Mouse (Mus musculus): Measurements from ENCODE around the gene Olfr1223. TPM values are rescaled to one million over a fixed set of nuclear protein-coding genes. Genes with fewer than 3 reads are reported as not detected.
"Not testable (repeated sequence)": the region's sequence is repeated elsewhere in the genome, so short reads cannot be mapped to it uniquely, and the experiment has no call there.

Olfr1223 gene
- polyA plus RNA-seq (2012; rRNA removed): not detected in 2 replicates

DNA sequence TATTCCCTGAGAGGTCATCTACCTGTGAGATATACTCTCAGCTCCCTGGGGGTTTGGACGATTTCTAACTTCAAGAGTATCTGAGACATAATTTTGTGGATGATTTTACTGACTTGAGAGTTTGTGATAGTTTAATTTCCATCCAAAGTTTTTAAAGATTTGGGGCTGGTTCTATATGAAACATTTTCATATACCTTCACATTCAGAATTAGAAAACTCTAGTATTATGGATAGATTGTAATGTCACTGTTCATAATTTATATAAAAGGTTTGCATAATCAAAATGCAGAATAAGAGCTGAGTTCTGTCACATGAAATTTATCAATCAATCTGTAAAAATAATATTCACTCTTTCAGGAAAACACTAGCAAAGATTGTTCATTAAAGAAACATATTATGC, at the start of gene Olfr1223:
Gene Olfr1223, minus strand, starts transcription at position 101 of the 400 bp plus-strand sequence.
- TF ChIP-seq CTCF (IDR thresholded peaks at IDR 0.05; ENCODE audit: extremely low read depth, insufficient read length, insufficient replicate concordance, low read depth, low read length): no peak
- TF ChIP-seq POLR2A (IDR thresholded peaks at IDR 0.05; ENCODE audit: low read depth, low read length): no peak
- Histone ChIP-seq H3K4me1 (ENCODE audit: control insufficient read depth, insufficient read depth, insufficient read length, low read length) (no peaks in the 10 kb centered on the region), H3K27ac (ENCODE audit: insufficient read depth, low read depth, low read length) (no peak within 1 kb of the TSS), H3K27me3 (ENCODE audit: control insufficient read depth, insufficient read depth, low read length) (no peaks in the 10 kb centered on the region), H3K4me3 (ENCODE audit: low read depth, low read length) (no peak within 1 kb of the TSS), H3K36me3 (ENCODE audit: control insufficient read depth, insufficient read depth, low read length) (no peaks in the 10 kb centered on the region)
- WGBS: 60% methylated on average over 1 of the region's 1 CpGs

DNA sequence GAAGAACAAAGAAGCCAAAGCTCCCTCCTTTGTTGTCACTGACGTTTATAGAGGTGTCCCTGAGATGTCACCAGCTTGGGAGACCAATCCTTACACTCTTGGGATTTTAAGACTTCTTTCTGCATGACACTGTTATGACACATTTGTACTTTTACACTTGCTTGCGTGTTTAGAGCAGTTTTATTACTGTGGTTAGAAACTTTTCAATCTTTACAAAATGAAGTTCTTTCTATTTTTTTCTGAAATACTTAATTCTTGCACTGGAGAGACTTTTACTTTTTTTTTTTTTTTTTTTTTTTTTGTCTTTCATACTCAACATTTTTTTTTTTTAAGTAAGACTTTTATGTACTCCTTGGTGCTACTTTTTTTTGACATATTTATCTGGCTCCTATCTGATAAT, 48.6 kb upstream of the Olfr1223 start, which contains the start of gene Olfr1226:
Gene Olfr1226, minus strand, starts transcription at position 101 of the 400 bp plus-strand sequence.
- no peak within 1 kb of the TSS for H3K4me3 ChIP-seq (ENCODE audit: low read depth, low read length)
- no peaks in the 10 kb centered on the region for H3K4me1 ChIP-seq (ENCODE audit: control insufficient read depth, insufficient read depth, insufficient read length, low read length)
- no peaks in the 10 kb centered on the region for H3K36me3 ChIP-seq (ENCODE audit: control insufficient read depth, insufficient read depth, low read length)
- no peak within 1 kb of the TSS for H3K27ac ChIP-seq (ENCODE audit: insufficient read depth, low read depth, low read length)
- WGBS: 53% methylated on average over 2 of the region's 2 CpGs
- H3K27me3 ChIP-seq (ENCODE audit: control insufficient read depth, insufficient read depth, low read length): no peaks in the 10 kb centered on the region
- TF ChIP-seq POLR2A (IDR thresholded peaks at IDR 0.05; ENCODE audit: low read depth, low read length): no peak
- no peak for TF ChIP-seq CTCF (IDR thresholded peaks at IDR 0.05; ENCODE audit: extremely low read depth, insufficient read length, insufficient replicate concordance, low read depth, low read length)

DNA sequence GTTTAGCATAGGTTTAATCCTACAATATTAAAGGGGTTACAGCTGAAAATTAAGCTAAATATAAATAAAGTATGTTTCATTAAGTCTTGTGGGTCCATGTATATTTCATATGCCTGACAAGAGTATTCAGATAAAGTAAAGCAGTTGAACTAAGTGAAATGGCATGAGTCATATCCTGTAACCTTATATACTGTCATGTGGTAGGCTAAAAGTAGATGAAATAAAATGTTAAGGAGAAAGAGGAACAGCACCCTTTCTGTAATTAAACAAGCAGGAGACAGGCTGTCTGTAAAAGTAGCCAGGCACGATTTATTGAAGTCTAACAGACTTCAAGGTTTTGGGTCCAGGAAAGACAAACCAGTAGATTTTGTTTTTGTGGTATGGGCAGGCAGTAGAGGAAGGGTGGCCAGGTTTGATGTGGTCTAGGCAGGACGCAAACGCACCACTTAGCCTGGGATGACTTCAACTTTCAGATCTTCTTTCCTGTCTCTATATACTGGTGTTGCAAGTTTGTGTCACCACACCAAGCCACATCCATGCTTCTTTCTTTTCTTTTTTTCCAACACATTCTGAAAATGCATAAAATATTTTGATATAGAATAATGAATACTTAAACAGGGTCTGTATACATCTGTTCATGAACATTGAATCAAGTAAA, 45.1 kb upstream of the Olfr1223 start:
- no peaks in the 10 kb centered on the region for H3K4me1 ChIP-seq (ENCODE audit: control insufficient read depth, insufficient read depth, insufficient read length, low read length)
- TF ChIP-seq POLR2A (IDR thresholded peaks at IDR 0.05; ENCODE audit: low read depth, low read length) (no peak), CTCF (IDR thresholded peaks at IDR 0.05; ENCODE audit: extremely low read depth, insufficient read length, insufficient replicate concordance, low read depth, low read length) (no peak)
- no peak overlapping the region for H3K4me3 ChIP-seq (ENCODE audit: low read depth, low read length)
- no peaks in the 10 kb centered on the region for H3K36me3 ChIP-seq (ENCODE audit: control insufficient read depth, insufficient read depth, low read length)
- 83% methylated on average over 3 of the region's 3 CpGs for whole genome bisulfite sequencing
- no peaks in the 10 kb centered on the region for H3K27me3 ChIP-seq (ENCODE audit: control insufficient read depth, insufficient read depth, low read length)
- no peak overlapping the region for H3K27ac ChIP-seq (ENCODE audit: insufficient read depth, low read depth, low read length)

DNA sequence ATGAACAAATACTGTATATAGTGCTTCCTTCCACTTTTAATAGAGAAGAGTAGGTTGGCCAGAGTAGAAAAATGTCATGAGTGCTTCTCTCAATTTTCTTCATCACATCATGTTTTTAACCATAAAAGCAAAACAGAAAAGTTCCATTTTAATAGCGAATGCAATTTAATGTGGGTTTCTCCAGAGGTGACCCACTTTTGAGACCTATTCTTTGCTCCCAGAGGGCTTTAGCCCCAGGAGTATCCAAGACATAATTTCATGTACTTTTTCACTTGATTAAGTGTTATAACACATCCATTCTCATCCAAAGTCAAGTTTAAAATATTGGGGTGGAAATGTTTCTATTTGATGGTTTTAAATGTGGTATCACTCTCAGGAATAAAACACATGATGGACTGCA, 23.2 kb upstream of the Olfr1223 start, which contains the start of gene Olfr1225:
Gene Olfr1225, minus strand, starts transcription at position 101 of the 400 bp plus-strand sequence.
- Histone ChIP-seq H3K4me3 (ENCODE audit: low read depth, low read length) (no peak within 1 kb of the TSS), H3K27me3 (ENCODE audit: control insufficient read depth, insufficient read depth, low read length) (no peaks in the 10 kb centered on the region), H3K36me3 (ENCODE audit: control insufficient read depth, insufficient read depth, low read length) (no peaks in the 10 kb centered on the region), H3K4me1 (ENCODE audit: control insufficient read depth, insufficient read depth, insufficient read length, low read length) (no peaks in the 10 kb centered on the region), H3K27ac (ENCODE audit: insufficient read depth, low read depth, low read length) (no peak within 1 kb of the TSS)
- no peak for TF ChIP-seq POLR2A (IDR thresholded peaks at IDR 0.05; ENCODE audit: low read depth, low read length)
- TF ChIP-seq CTCF (IDR thresholded peaks at IDR 0.05; ENCODE audit: extremely low read depth, insufficient read length, insufficient replicate concordance, low read depth, low read length): no peak
- WGBS: 85% methylated on average over 1 of the region's 1 CpGs

DNA sequence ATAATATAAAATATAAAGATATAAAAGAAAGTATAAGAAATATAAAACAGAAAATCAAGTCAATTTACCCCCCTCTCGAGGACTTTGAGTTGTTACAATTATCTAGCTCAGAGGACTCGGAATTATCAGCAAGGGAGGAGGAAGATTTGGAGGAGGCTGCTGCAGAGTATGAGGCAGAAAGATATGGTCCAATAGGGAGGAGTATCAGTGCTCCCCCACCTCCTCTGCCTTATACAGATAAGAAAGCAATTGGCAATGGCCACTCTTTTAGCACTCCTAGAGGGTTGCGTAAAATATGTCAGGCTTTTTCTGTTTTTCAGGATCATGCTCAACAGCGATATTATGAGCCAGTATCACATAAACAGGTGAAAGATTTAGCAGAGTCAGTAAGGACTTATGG, 13.4 kb upstream of the Olfr1223 start:
- not testable (repeated sequence) for H3K27ac ChIP-seq (ENCODE audit: insufficient read depth, low read depth, low read length); H3K4me3 ChIP-seq (ENCODE audit: low read depth, low read length); H3K27me3 ChIP-seq (ENCODE audit: control insufficient read depth, insufficient read depth, low read length); H3K4me1 ChIP-seq (ENCODE audit: control insufficient read depth, insufficient read depth, insufficient read length, low read length); H3K36me3 ChIP-seq (ENCODE audit: control insufficient read depth, insufficient read depth, low read length)
- WGBS: 85% methylated on average over 4 of the region's 4 CpGs

DNA sequence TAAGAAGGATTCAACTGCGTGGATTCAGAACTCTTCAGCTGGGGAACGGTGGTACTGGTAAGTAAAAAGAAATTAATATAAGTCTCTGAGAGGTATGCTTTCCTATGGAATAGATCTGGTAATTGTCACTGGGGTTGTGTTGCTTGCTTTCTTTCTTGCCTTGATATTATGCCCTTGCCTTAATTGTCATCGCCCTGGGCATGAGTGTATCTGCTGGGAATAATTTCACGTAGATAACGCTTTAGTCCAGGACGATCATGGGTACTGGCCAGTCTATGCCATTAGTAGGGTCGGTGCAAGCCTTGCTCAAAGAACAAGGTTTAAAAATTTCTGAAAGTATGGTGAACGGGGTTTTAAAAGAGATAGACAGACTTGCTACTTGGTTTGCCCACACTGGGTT, 12.6 kb upstream of the Olfr1223 start, which contains the start of gene Olfr1224-ps1:
Gene Olfr1224-ps1, minus strand, starts transcription at position 101 of the 400 bp plus-strand sequence.
- not testable (repeated sequence) for H3K36me3 ChIP-seq (ENCODE audit: control insufficient read depth, insufficient read depth, low read length); H3K27me3 ChIP-seq (ENCODE audit: control insufficient read depth, insufficient read depth, low read length); H3K27ac ChIP-seq (ENCODE audit: insufficient read depth, low read depth, low read length); H3K4me3 ChIP-seq (ENCODE audit: low read depth, low read length); H3K4me1 ChIP-seq (ENCODE audit: control insufficient read depth, insufficient read depth, insufficient read length, low read length)
- 91% methylated on average over 8 of the region's 8 CpGs for WGBS

DNA sequence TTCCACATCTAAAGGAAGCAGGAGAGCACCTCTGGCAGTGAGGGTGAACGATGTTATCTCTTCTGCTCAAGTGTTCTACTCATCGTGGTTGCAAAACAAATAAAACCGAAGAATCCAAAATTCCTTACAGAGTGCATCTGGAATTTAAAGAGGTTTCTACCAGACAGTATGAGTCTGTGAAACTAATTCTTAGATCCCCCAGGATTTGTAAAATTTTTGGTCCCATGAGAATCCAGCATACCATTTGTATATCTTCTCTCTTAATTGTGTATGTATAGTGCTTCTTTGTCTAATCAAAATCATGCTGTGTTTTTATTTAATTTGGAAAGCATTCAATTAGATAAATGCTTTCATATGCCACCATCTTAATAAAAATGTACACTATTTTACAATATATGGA, 18.4 kb downstream of the Olfr1223 start, which contains the start of gene Olfr1222:
Gene Olfr1222, minus strand, starts transcription at position 101 of the 400 bp plus-strand sequence.
- TF ChIP-seq POLR2A (IDR thresholded peaks at IDR 0.05; ENCODE audit: low read depth, low read length): no peak
- TF ChIP-seq CTCF (IDR thresholded peaks at IDR 0.05; ENCODE audit: extremely low read depth, insufficient read length, insufficient replicate concordance, low read depth, low read length): no peak
- Histone ChIP-seq H3K27ac (ENCODE audit: insufficient read depth, low read depth, low read length) (no peak within 1 kb of the TSS), H3K27me3 (ENCODE audit: control insufficient read depth, insufficient read depth, low read length) (no peaks in the 10 kb centered on the region), H3K4me1 (ENCODE audit: control insufficient read depth, insufficient read depth, insufficient read length, low read length) (no peaks in the 10 kb centered on the region), H3K4me3 (ENCODE audit: low read depth, low read length) (no peak within 1 kb of the TSS), H3K36me3 (ENCODE audit: control insufficient read depth, insufficient read depth, low read length) (no peaks in the 10 kb centered on the region)
- 66% methylated on average over 3 of the region's 3 CpGs for WGBS
